Mouse (Mus musculus): ENCODE measurements at regions not wholly inside any gene's neighbourhood (a gene's known extent, or its start where the extent isn't known, plus 50 kb on each side); places are given as distances from the start of the nearest gene placed in this dataset.

DNA sequence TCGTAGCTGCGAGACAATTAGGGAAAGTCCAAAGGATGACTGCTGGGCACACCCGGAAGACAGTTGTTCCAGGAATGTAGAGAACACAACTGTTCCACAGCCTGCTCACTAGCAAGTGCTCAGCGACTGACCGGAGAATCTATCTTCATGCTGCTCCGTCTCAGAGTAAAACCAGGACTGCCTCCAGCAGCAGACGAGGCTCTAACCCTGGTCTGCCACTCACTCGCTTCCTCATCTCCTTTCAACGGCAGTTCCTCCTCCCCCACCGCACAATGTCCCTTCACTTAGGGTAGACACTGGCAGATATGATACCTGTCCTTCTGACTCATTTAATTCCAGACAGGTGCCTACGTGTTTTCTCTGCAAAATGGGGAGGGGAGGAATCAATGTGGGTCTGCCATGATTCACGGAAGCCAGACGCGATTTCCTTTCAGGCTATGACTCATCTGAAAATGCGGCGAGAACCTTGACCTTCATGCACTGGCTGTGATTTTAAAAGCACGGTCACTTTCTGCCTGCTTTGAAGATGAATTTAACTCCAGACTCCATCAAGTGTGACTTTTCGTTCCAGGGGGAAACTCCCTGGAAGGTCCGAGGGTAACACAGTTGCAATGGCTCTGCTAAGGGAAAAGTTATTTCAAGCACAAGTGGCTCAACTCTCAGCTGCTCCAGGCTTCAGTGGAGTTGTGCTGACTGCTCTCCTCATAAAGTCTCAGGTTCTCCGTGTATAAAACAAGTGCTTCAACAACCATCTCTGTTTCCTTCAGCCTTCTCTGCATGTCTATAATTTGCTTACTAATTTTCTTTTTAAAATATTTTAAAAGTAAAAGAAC is 142.4 kb upstream of the Spin1 start:
- no peak for TF ChIP-seq CTCF (IDR thresholded peaks at IDR 0.05; ENCODE audit: low read depth, low read length)
- TF ChIP-seq POLR2A (IDR thresholded peaks at IDR 0.05; ENCODE audit: borderline replicate concordance, low read depth, low read length): no peak

Measured in bone marrow macrophage, adult 2 months (primary cell).